Mouse (Mus musculus) kidney, adult 11 months (tissue): ENCODE measurements around the gene Sncg.

Source experiments
- DNase-seq: peaks from one replicate; pipeline ENCODE4 v3.0.0; 2022

The Sncg gene

GRCm38 (mm10) chr14:34332476-34332875 lies 42.1 kb downstream of the Sncg start:
- DNase-seq, result no peak

DNA sequence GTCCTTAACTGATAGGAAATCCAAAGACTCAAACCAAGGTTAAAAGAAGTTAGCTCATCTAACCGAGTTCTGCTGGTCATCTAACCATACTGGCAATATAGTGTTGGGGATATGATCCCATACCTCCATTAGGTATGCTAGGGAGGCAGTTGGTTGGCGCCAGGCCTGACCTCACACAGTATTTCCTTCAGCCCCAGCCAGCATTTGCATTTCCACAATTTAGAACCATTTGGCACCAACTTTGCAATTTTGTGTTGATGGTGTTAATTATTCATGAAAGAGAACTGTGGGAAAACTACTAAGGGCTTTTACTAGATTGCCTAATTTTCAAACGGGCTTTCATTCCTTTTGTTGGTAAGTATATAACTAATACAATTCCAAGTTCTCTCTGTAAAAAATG lies 42.7 kb downstream of the Sncg start:
- DNase-seq, result peak; percentile 63

DNA sequence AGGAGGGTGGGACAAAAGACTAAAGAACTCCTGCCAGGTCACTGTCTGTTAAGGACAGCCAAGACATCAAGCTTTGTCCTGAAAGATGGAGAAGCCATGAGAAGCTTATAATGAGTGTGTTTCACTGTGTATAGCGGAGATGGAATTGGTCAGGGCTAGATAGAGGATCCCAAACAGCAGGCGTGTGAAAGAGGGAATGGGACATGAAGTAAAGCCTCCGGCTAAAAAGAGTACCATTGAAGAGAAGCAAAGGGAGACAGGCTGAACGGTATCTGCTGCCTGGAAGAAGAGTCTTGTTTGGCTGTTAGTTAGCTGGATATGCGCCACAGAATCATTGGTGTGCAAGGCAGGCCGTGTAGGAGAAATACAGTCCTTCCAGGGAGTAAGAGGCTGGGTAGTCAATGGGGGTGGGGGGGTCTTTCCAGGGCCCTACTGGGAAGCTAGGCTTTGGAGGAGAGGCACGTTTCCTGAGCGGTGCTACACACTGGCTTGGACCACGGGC lies 43.9 kb downstream of the Sncg start:
- no peak for DNase-seq

DNA sequence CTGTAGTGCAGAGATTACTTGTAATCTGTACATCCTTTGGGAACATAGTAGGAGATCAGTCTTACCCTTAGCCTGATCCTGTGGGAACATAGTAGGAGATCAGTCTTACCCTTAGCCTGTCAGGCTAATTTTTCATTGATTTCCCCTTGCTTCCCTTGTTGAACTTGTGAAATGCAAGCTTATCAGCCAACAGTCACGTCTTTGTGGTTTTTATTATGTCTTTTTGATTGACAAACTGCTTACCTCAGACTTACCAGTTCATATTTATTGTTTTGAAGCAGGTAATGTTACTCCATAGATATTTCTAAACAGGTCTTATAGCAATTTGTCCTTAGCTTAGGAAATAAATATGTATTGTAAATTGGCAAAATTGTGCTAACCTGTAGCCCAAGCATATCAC lies 47.0 kb downstream of the Sncg start:
- no peak for DNase-seq

DNA sequence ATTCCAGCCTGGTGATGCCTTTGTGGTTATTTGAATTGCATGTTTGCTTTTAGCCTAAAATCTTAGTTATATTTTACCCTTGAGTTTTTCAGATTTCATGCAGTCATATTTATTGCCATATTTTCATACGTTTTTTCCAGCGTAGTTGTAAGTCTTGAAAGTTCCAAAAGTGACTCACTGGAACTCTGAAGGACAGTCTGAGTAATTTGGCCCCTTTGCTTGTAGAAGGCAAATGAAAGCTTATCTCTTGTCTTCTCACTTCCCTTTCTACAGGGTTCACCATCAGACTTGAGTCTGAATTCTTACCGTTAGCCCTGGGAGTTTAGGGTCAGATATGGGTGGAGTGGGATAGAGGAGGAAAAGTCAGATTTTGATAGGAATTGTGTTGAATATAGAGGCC lies 48.0 kb downstream of the Sncg start:
- no peak for DNase-seq

GRCm38 (mm10) chr14:34323576-34324085 lies 51.0 kb downstream of the Sncg start:
- no peak for DNase-seq
